Mouse (Mus musculus): Measurements from ENCODE around the gene Sft2d1.

Sft2d1 gene

GRCm38 (mm10) chr17:8310838-8311614 lies at the start of gene Sft2d1:
Gene Sft2d1 (plus strand): TSS chr17:8311102.
- DNase-seq (ENCODE audit: low read depth, low spot score) = peak; percentile 95

GRCm38 (mm10) chr17:8264638-8265037 lies 46.3 kb upstream of the Sft2d1 start:
- DNase-seq (ENCODE audit: low read depth, low spot score) = peak; percentile 56

- no peak for DNase-seq (ENCODE audit: low read depth, low spot score)
Observed at GRCm38 (mm10) chr17:8272054-8272749, 38.7 kb upstream of the Sft2d1 start.

GRCm38 (mm10) chr17:8272951-8273350 lies 38.0 kb upstream of the Sft2d1 start:
- no peak for DNase-seq (ENCODE audit: low read depth, low spot score)

GRCm38 (mm10) chr17:8276071-8276470 lies 34.8 kb upstream of the Sft2d1 start:
- no peak for DNase-seq (ENCODE audit: low read depth, low spot score)

GRCm38 (mm10) chr17:8276680-8277079 lies 34.2 kb upstream of the Sft2d1 start:
- no peak for DNase-seq (ENCODE audit: low read depth, low spot score)

GRCm38 (mm10) chr17:8277266-8277665 lies 33.6 kb upstream of the Sft2d1 start:
- DNase-seq (ENCODE audit: low read depth, low spot score) = no peak

- no peak for DNase-seq (ENCODE audit: low read depth, low spot score)
Observed at GRCm38 (mm10) chr17:8278356-8278755, 32.5 kb upstream of the Sft2d1 start.

- peak; percentile 88 for DNase-seq (ENCODE audit: low read depth, low spot score)
Observed at GRCm38 (mm10) chr17:8282821-8283525, 27.9 kb upstream of the Sft2d1 start, which contains the start of gene Mpc1. Gene Mpc1 (plus strand): TSS chr17:8282904.

GRCm38 (mm10) chr17:8283526-8284253 lies 27.2 kb upstream of the Sft2d1 start:
- peak; percentile 98 for DNase-seq (ENCODE audit: low read depth, low spot score)

GRCm38 (mm10) chr17:8284254-8284661 lies 26.6 kb upstream of the Sft2d1 start:
- no peak for DNase-seq (ENCODE audit: low read depth, low spot score)

- no peak for DNase-seq (ENCODE audit: low read depth, low spot score)
Observed at GRCm38 (mm10) chr17:8285056-8285455, 25.8 kb upstream of the Sft2d1 start.

- DNase-seq (ENCODE audit: low read depth, low spot score) = no peak
Observed at GRCm38 (mm10) chr17:8286987-8287386, 23.9 kb upstream of the Sft2d1 start.

- no peak for DNase-seq (ENCODE audit: low read depth, low spot score)
Observed at GRCm38 (mm10) chr17:8289993-8290679, 20.8 kb upstream of the Sft2d1 start.

- no peak for DNase-seq (ENCODE audit: low read depth, low spot score)
Observed at GRCm38 (mm10) chr17:8290736-8291135, 20.2 kb upstream of the Sft2d1 start.

- DNase-seq (ENCODE audit: low read depth, low spot score) = no peak
Observed at GRCm38 (mm10) chr17:8295825-8296224, 15.1 kb upstream of the Sft2d1 start.

- no peak for DNase-seq (ENCODE audit: low read depth, low spot score)
Observed at GRCm38 (mm10) chr17:8296313-8296844, 14.5 kb upstream of the Sft2d1 start.

GRCm38 (mm10) chr17:8297746-8298145 lies 13.2 kb upstream of the Sft2d1 start:
- DNase-seq (ENCODE audit: low read depth, low spot score) = no peak

GRCm38 (mm10) chr17:8298281-8298680 lies 12.6 kb upstream of the Sft2d1 start:
- DNase-seq (ENCODE audit: low read depth, low spot score) = no peak

- no peak for DNase-seq (ENCODE audit: low read depth, low spot score)
Observed at GRCm38 (mm10) chr17:8299524-8299923, 11.4 kb upstream of the Sft2d1 start.

GRCm38 (mm10) chr17:8301515-8301914 lies 9.4 kb upstream of the Sft2d1 start:
- DNase-seq (ENCODE audit: low read depth, low spot score) = no peak

All from CD4-positive helper T cell, adult 2 months (primary cell).